Mouse (Mus musculus) thymus, postnatal 10 days (tissue): Measurements from ENCODE around the gene Il12a.

ENCODE experiments used
- DNase-seq, 2 experiments: peaks; one replicate each; pipeline ENCODE4 v3.0.0; 2021; ENCODE audit warnings: low spot score in 2 of 2

The Il12a gene

GRCm38 (mm10) chr3:68684207-68684606, 6.2 kb upstream of the Il12a start:
- no peak for DNase-seq

DNA sequence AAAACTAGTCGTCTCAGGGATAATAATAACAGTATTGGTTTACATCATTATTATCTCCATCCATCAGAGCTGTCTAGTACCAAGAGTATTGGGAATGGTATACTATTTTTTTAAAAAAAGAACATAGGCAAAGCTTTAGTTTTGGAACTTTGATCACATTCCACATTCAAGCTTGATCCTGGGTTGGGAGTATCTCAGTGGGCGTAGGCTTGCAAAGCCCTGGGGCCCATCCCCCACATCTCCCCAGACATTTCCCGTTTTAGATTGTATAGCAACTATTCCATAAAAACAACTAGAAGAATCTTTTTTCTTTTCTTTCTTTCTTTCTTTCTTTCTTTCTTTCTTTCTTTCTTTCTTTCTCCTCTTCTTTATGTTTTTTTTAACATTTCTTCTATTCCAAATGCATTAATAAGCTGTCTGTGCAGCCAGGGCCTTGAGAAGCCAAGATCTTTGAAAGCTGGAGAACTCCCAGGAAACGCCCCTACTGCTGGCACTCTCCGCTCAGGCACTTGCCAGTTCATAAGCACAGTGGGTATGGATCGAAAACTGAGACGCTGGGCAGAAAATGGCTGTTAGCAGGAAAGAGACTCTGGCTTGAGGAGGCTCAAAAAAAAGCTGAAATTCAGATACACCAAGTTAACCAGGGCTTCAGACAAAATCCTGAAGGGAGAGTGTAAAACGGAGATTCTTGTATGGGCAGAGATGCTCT, 3.4 kb upstream of the Il12a start:
- no peak for DNase-seq

DNA sequence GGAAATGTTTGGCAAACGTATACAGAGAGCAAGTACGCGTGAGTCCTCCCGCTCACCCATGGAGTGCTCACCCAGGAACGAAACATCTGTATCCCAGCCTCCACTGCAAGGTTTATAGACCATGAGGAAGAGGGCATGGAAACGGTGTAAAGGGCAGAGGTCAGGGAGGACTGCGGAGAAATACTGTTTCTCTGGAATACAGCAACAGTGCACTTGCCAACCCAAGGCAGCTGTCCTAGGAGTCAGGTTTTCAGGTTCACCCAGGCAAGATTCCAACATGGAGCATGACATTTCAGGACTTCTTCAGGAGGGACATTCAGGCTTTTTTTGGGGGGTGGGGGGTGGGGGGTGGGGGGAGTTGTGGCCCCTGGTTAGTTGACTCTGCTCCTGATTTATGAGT, 1.1 kb upstream of the Il12a start:
- DNase-seq, result no peak

- DNase-seq, result no peak
Measured at GRCm38 (mm10) chr3:68691100-68691778, 795 bp downstream of the Il12a start.

- no peak for DNase-seq
Measured at GRCm38 (mm10) chr3:68691938-68692599, 1.6 kb downstream of the Il12a start.

GRCm38 (mm10) chr3:68692600-68693225, 2.3 kb downstream of the Il12a start:
- DNase-seq, result no peak

- DNase-seq, result peak in 1 of 2 experiments; percentile 35
Measured at GRCm38 (mm10) chr3:68693441-68694048, 3.1 kb downstream of the Il12a start.

GRCm38 (mm10) chr3:68695321-68695720, 4.9 kb downstream of the Il12a start:
- DNase-seq, result no peak

GRCm38 (mm10) chr3:68696495-68697200, 6.2 kb downstream of the Il12a start:
- no peak for DNase-seq

GRCm38 (mm10) chr3:68698601-68699000, 8.2 kb downstream of the Il12a start:
- DNase-seq, result no peak

DNA sequence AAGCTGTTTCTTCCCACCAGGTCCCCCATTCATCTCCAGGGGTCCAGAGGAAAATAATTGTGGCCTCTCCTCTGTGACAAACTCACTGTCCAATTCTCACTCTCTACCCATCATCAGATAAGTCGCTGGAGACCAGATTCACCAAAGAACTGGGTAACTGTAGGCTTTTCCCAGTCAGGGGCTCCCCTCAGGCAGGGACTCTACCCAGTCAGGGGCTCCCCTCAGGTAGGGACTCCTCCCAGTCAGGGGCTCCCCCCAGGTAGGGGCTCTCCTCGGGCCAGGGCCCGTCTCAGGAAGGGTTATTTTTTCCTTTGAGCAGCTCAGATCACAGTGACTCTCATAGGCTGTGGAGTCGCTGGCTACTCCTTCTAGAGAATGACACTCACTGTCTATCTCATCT, 9.6 kb downstream of the Il12a start:
- DNase-seq, result no peak

DNA sequence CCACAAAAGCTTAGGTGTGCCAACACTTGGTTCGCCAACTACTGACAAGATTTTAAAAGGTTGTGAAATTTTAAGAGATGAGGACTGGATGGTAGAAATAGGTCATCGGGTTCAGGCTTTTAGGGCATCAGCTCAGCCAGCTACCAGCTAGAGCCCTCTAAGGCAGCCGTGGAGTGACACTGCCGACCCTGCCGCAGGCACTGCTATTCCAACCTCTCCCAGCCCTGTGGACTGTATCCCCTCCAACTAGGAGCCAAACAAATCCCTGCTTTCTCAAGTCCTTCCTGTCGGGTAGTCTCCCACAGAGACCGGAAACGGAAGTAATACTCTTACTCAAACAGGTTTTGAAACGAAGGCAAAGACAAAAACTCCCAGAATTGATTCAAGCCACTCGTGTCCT, 15.9 kb downstream of the Il12a start:
- no peak for DNase-seq

GRCm38 (mm10) chr3:68708230-68708629, 17.8 kb downstream of the Il12a start:
- DNase-seq, result peak in 1 of 2 experiments; percentile 39

DNA sequence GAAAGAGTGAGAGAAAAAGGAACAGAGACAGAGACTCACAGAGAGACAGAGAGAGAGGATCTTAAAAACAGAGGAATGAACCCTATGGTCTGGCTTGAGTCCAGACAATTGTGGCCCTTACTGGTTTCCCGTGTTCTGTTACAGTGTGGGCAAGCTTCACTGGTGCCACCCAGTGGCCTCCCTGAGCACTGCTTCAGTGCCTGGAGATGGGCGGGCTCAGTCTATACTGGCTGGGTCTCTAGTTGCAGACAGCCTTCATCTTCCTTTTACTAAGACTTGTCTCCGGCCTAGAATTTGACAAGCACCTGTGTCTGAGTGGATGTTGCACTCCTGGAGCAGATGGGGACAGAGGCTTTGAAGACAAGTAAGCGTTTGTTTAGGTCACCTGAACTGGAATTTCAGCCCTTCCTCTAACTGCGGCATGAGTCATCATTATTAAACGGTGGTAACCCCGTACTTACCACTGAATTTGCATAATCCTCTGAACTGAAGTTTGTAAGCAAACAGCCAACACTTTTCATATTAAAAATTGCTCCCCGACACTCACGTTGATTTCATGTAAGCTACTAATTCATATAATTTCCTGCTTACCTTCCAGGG, 18.9 kb downstream of the Il12a start:
- peak; percentile 72 to 80 for DNase-seq

- DNase-seq, result no peak
Measured at GRCm38 (mm10) chr3:68710436-68710835, 20.0 kb downstream of the Il12a start.

DNA sequence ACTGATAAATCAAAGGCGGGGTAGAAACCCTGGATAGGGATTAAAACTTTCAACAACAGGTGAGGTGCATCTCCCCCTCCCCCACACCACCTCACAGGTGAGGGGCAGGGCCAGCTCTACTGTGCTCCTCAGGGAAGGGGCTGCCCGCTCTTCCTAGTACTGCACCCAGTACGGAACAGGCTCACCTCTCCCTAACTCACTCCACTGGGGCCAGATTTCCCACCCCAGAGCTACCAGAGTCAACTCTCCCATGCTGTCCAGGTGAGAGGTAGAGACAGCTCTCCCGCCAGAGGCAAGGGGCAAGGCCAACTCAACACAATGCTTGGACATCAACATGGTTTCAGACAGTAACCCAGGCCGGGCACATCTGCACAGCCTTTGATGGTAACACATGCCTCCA, 21.1 kb downstream of the Il12a start:
- no peak for DNase-seq

- DNase-seq, result peak in 1 of 2 experiments; percentile 69
Measured at GRCm38 (mm10) chr3:68713550-68713949, 23.1 kb downstream of the Il12a start.

- DNase-seq, result peak; percentile 23 to 69
Measured at GRCm38 (mm10) chr3:68717346-68717745, 26.9 kb downstream of the Il12a start.

GRCm38 (mm10) chr3:68719229-68719819, 28.9 kb downstream of the Il12a start:
- no peak for DNase-seq

- peak; percentile 17 to 67 for DNase-seq
Measured at GRCm38 (mm10) chr3:68720258-68720657, 29.8 kb downstream of the Il12a start.
